Mouse (Mus musculus): ENCODE measurements around the gene Dctn3. TPM values are rescaled to one million over a fixed set of nuclear protein-coding genes. Genes with fewer than 3 reads are reported as not detected.
A peak's percentile ranks its signal among the peaks of the same experiment; 100 is the strongest.

Gene Dctn3
- total and polyA plus RNA-seq, 2 experiments from 2014 or later, result 122 to 308 TPM

DNA sequence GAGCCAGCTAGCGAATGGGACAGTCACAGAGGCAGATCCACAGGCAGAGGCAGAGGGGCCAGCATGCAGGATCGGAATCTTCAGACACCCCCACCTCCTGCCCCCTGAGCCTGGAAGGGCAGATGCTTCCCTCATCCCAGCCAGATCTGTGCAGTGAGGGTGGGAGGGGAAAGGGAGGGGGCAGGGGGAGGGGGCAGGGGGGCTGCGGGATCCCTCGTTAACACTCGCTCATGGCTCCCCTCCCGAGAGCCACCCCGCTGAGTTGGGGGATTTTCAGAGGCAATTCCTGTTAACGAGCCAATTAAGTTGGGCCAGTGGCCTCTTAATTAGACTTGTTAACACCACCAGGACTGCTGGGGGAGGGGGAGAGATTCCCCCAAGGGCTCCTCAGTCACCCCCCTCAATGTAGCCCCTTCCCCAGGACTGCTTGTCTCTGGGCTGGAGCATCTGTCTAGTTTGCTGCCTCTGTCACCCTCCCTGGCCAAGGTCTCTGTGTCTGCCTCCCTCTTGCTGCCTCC lies 50.9 kb downstream of the Dctn3 start:
- WGBS, result 10% methylated on average over 8 of the region's 8 CpGs
- TF ChIP-seq CTCF (IDR thresholded peaks at IDR 0.05), result no peak
- no peaks in the 10 kb centered on the region; the same call in 1 of the 2 replicates for H3K36me3 ChIP-seq (ENCODE audit: insufficient read depth, low read length)
- H3K4me3 ChIP-seq (ENCODE audit: low read depth, low read length), result no peak overlapping the region
- H3K27me3 ChIP-seq (ENCODE audit: insufficient read depth, low read length), result no peaks in the 10 kb centered on the region
- H3K9me3 ChIP-seq (ENCODE audit: low read length), result no peaks in the 10 kb centered on the region
- no peak for ATAC-seq (ENCODE audit: low FRiP score)
- DNase-seq (ENCODE audit: low spot score), result no peak
- H3K4me2 ChIP-seq (ENCODE audit: low read depth, low read length, poor library complexity, severe bottlenecking), result no peak overlapping the region
- H3K9ac ChIP-seq (replicated peaks; ENCODE audit: low read length, poor library complexity, severe bottlenecking), result 0 out of 2 replicates have a peak overlapping the region, but pooled peaks have one; percentile 29
- H3K4me1 ChIP-seq (ENCODE audit: insufficient read depth, low read length), result peaks cover 6% of the 10 kb centered on the region; the same call in 1 of the 2 replicates
- H3K27ac ChIP-seq (ENCODE audit: low read depth, low read length), result no peak overlapping the region

- ATAC-seq (ENCODE audit: low FRiP score) (no peak), DNase-seq (ENCODE audit: low spot score) (no peak)
- no peak overlapping the region for H3K4me2 ChIP-seq (ENCODE audit: low read depth, low read length, poor library complexity, severe bottlenecking)
- no peaks in the 10 kb centered on the region for H3K9me3 ChIP-seq (ENCODE audit: low read length)
- H3K9ac ChIP-seq (replicated peaks; ENCODE audit: low read length, poor library complexity, severe bottlenecking), result 0 out of 2 replicates have a peak overlapping the region, but pooled peaks have one; percentile 4
- no peaks in the 10 kb centered on the region for H3K27me3 ChIP-seq (ENCODE audit: insufficient read depth, low read length)
- no peaks in the 10 kb centered on the region; the same call in 1 of the 2 replicates for H3K36me3 ChIP-seq (ENCODE audit: insufficient read depth, low read length)
- H3K4me1 ChIP-seq (ENCODE audit: insufficient read depth, low read length), result peaks cover 6% of the 10 kb centered on the region; the same call in 1 of the 2 replicates
- no peak overlapping the region for H3K4me3 ChIP-seq (ENCODE audit: low read depth, low read length)
- TF ChIP-seq CTCF (IDR thresholded peaks at IDR 0.05), result no peak
- WGBS, result 33% methylated on average over 5 of the region's 5 CpGs
- H3K27ac ChIP-seq (ENCODE audit: low read depth, low read length), result no peak overlapping the region
Measured at GRCm38 (mm10) chr4:41671500-41671899, 51.5 kb downstream of the Dctn3 start.

DNA sequence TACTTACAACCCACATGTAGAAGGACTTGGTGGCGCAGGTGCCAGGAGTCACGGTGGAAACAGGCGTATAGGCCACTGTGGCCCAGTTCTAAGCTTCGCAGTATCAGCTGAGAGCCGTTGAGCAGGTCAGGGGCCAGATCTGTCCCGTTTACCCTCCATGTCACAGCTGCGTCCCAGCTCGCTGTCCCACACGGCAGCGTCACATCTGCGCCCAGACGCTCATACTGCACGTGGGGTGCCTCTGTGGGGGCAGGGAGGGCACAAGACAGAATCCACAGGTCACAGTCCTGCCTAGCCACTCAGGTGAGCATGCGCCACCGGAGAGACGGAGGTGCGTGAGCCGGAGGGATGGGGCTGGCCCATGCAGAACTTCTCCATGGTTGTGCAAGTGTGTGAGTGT lies 52.1 kb downstream of the Dctn3 start:
- no peaks in the 10 kb centered on the region; the same call in 1 of the 2 replicates for H3K36me3 ChIP-seq (ENCODE audit: insufficient read depth, low read length)
- peaks cover 5% of the 10 kb centered on the region; the same call in 1 of the 2 replicates for H3K4me1 ChIP-seq (ENCODE audit: insufficient read depth, low read length)
- H3K27me3 ChIP-seq (ENCODE audit: insufficient read depth, low read length), result no peaks in the 10 kb centered on the region
- no peak overlapping the region for H3K4me2 ChIP-seq (ENCODE audit: low read depth, low read length, poor library complexity, severe bottlenecking)
- no peak overlapping the region for H3K4me3 ChIP-seq (ENCODE audit: low read depth, low read length)
- TF ChIP-seq CTCF (IDR thresholded peaks at IDR 0.05), result no peak
- H3K27ac ChIP-seq (ENCODE audit: low read depth, low read length), result no peak overlapping the region
- ATAC-seq (ENCODE audit: low FRiP score) (no peak), DNase-seq (ENCODE audit: low spot score) (no peak)
- no peaks in the 10 kb centered on the region for H3K9me3 ChIP-seq (ENCODE audit: low read length)
- H3K9ac ChIP-seq (replicated peaks; ENCODE audit: low read length, poor library complexity, severe bottlenecking), result no peak overlapping the region
- WGBS, result 86% methylated on average over 18 of the region's 18 CpGs

DNA sequence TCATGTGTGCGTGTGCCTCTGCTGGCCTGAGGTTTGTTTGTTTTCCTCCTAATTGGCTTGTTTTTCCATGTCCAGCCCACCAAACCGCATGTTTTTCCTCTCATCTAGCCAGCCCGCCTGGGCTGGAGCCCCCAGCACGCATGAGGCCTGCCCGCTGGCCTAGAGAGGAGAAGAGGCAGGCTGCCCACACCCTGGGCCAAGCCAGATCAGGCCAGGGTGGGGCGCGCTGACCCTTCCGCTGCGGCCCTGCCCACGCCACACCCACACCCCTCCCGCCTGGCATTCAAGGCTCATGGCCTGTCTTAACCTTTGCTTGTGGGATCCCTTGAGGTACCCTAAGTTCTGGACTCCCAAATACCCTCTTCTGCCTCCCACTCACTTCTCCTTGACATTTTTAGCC lies 56.3 kb downstream of the Dctn3 start:
- H3K4me2 ChIP-seq (ENCODE audit: low read depth, low read length, poor library complexity, severe bottlenecking), result no peak overlapping the region
- H3K9ac ChIP-seq (replicated peaks; ENCODE audit: low read length, poor library complexity, severe bottlenecking), result no peak overlapping the region
- H3K4me1 ChIP-seq (ENCODE audit: insufficient read depth, low read length), result no peaks in the 10 kb centered on the region
- ATAC-seq (ENCODE audit: low FRiP score) (no peak), DNase-seq (ENCODE audit: low spot score) (no peak)
- 84% methylated on average over 11 of the region's 11 CpGs for WGBS
- H3K9me3 ChIP-seq (ENCODE audit: low read length), result no peaks in the 10 kb centered on the region
- H3K36me3 ChIP-seq (ENCODE audit: insufficient read depth, low read length), result peaks cover 4% of the 10 kb centered on the region
- no peak overlapping the region for H3K27ac ChIP-seq (ENCODE audit: low read depth, low read length)
- no peak for TF ChIP-seq CTCF (IDR thresholded peaks at IDR 0.05)
- no peak overlapping the region for H3K4me3 ChIP-seq (ENCODE audit: low read depth, low read length)
- no peaks in the 10 kb centered on the region for H3K27me3 ChIP-seq (ENCODE audit: insufficient read depth, low read length)

DNA sequence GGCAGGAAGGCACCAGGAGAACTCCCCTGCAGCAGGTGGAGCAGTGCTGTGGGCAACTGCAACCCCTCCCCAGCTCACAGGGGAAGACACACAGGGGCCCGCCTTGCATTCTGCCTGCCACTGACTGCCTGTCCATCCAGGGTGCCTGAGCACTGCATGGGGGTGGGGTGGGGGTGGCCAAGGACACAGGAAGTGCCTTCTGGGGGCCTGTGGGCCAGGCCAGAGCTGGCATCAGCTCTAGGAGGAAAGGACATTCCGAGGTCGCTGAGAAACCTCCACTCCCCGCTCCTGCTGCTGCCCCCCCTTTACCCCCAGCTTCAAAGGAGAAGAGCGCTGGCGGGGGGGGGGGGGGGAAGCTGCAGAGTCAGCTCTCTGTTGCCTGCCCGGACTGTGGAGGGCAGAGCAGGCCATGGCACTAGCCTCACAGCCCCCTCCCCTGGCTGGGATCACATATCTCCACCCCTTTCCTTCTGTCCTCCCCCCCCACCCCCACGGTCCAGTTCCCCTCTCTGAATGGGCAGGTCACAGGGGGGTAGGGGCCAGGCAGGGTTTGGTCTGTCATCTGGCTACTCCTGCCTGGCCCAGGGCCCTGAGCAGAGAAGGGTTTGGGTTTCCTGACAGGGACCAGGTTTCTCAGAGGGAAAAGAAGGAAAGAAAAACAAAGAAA lies 57.8 kb downstream of the Dctn3 start:
- H3K9ac ChIP-seq (replicated peaks; ENCODE audit: low read length, poor library complexity, severe bottlenecking), result peak overlapping the region; percentile 33; the same call in 1 of the 2 replicates
- no peaks in the 10 kb centered on the region for H3K4me1 ChIP-seq (ENCODE audit: insufficient read depth, low read length)
- no peak for TF ChIP-seq CTCF (IDR thresholded peaks at IDR 0.05)
- ATAC-seq (ENCODE audit: low FRiP score), result peak; percentile 32
- 7% methylated on average over 3 of the region's 8 CpGs for WGBS
- no peak overlapping the region for H3K4me2 ChIP-seq (ENCODE audit: low read depth, low read length, poor library complexity, severe bottlenecking)
- no peak overlapping the region for H3K4me3 ChIP-seq (ENCODE audit: low read depth, low read length)
- H3K36me3 ChIP-seq (ENCODE audit: insufficient read depth, low read length), result peaks cover 4% of the 10 kb centered on the region
- no peaks in the 10 kb centered on the region for H3K27me3 ChIP-seq (ENCODE audit: insufficient read depth, low read length)
- H3K27ac ChIP-seq (ENCODE audit: low read depth, low read length), result no peak overlapping the region
- H3K9me3 ChIP-seq (ENCODE audit: low read length), result no peaks in the 10 kb centered on the region
- no peak for DNase-seq (ENCODE audit: low spot score)

Other genes with a start within 250 kb of the Dctn3 start
- gene AI464131, start 220.1 kb downstream of the Dctn3 start, total RNA-seq (2014; rRNA removed), result 40.5 and 46.0 TPM in 2 replicates
- gene AI464131, start 220.1 kb downstream of the Dctn3 start, polyA plus RNA-seq (2015; fragmentation: Nextera tagmentation; extraction: Ambion mirVana), result 15.7 and 18.1 TPM in 2 replicates
- gene 1110017D15Rik, start 205.8 kb downstream of the Dctn3 start, total RNA-seq (2014; rRNA removed), result 10.9 and 11.8 TPM in 2 replicates
- gene 1110017D15Rik, start 205.8 kb downstream of the Dctn3 start, polyA plus RNA-seq (2015; fragmentation: Nextera tagmentation; extraction: Ambion mirVana), result 18.1 and 20.7 TPM in 2 replicates
- gene Fam219a, start 153.6 kb downstream of the Dctn3 start, total RNA-seq (2014; rRNA removed), result 125 and 130 TPM in 2 replicates
- gene Fam219a, start 153.6 kb downstream of the Dctn3 start, polyA plus RNA-seq (2015; fragmentation: Nextera tagmentation; extraction: Ambion mirVana), result 20.5 and 24.1 TPM in 2 replicates
- gene Dnaic1, start 153.4 kb downstream of the Dctn3 start, total RNA-seq (2014; rRNA removed), result 1.7 and 6.1 TPM in 2 replicates
- gene Dnaic1, start 153.4 kb downstream of the Dctn3 start, polyA plus RNA-seq (2015; fragmentation: Nextera tagmentation; extraction: Ambion mirVana), result 3.2 and 3.8 TPM in 2 replicates
- gene Enho, start 82.8 kb downstream of the Dctn3 start, total RNA-seq (2014; rRNA removed), result 167 and 217 TPM in 2 replicates
- 146 and 157 TPM in 2 replicates for gene Enho, start 82.8 kb downstream of the Dctn3 start, polyA plus RNA-seq (2015; fragmentation: Nextera tagmentation; extraction: Ambion mirVana)
- 61.6 and 69.2 TPM in 2 replicates for gene Cntfr, start 26.1 kb downstream of the Dctn3 start, total RNA-seq (2014; rRNA removed)
- gene Cntfr, start 26.1 kb downstream of the Dctn3 start, polyA plus RNA-seq (2015; fragmentation: Nextera tagmentation; extraction: Ambion mirVana), result 20.1 and 23.4 TPM in 2 replicates
- gene Il11ra1, start 23.2 kb downstream of the Dctn3 start, total RNA-seq (2014; rRNA removed), result 21.8 and 26.5 TPM in 2 replicates
- gene Il11ra1, start 23.2 kb downstream of the Dctn3 start, polyA plus RNA-seq (2015; fragmentation: Nextera tagmentation; extraction: Ambion mirVana), result 28.8 and 35.3 TPM in 2 replicates
- 38.3 and 39.7 TPM in 2 replicates for gene Rpp25l, start 9.6 kb downstream of the Dctn3 start, total RNA-seq (2014; rRNA removed)
- gene Rpp25l, start 9.6 kb downstream of the Dctn3 start, polyA plus RNA-seq (2015; fragmentation: Nextera tagmentation; extraction: Ambion mirVana), result 44.3 and 49.9 TPM in 2 replicates
- gene Arid3c, start 8.0 kb upstream of the Dctn3 start, total RNA-seq (2014; rRNA removed), result 0.27 and 0.33 TPM in 2 replicates
- gene Arid3c, start 8.0 kb upstream of the Dctn3 start, polyA plus RNA-seq (2015; fragmentation: Nextera tagmentation; extraction: Ambion mirVana), result 0.42 and 0.48 TPM in 2 replicates
- 53.7 and 68.1 TPM in 2 replicates for gene Galt, start 32.1 kb upstream of the Dctn3 start, total RNA-seq (2014; rRNA removed)
- 54.0 and 60.0 TPM in 2 replicates for gene Galt, start 32.1 kb upstream of the Dctn3 start, polyA plus RNA-seq (2015; fragmentation: Nextera tagmentation; extraction: Ambion mirVana)
- gene Sigmar1, start 33.0 kb upstream of the Dctn3 start, total RNA-seq (2014; rRNA removed), result 34.1 and 45.4 TPM in 2 replicates
- gene Sigmar1, start 33.0 kb upstream of the Dctn3 start, polyA plus RNA-seq (2015; fragmentation: Nextera tagmentation; extraction: Ambion mirVana), result 44.8 and 55.4 TPM in 2 replicates
- gene Ccl27a, start 51.1 kb upstream of the Dctn3 start, total RNA-seq (2014; rRNA removed), result 191 and 237 TPM in 2 replicates
- 318 and 329 TPM in 2 replicates for gene Ccl27a, start 51.1 kb upstream of the Dctn3 start, polyA plus RNA-seq (2015; fragmentation: Nextera tagmentation; extraction: Ambion mirVana)
- gene Gm21541, start 180.4 kb upstream of the Dctn3 start, total RNA-seq (2014; rRNA removed), result not detected in 2 replicates
- not detected in 2 replicates for gene Gm21541, start 180.4 kb upstream of the Dctn3 start, polyA plus RNA-seq (2015; fragmentation: Nextera tagmentation; extraction: Ambion mirVana)
- gene Gm20878, start 218.4 kb upstream of the Dctn3 start, total RNA-seq (2014; rRNA removed), result 11.9 and 13.7 TPM in 2 replicates
- 9.3 and 10.0 TPM in 2 replicates for gene Gm20878, start 218.4 kb upstream of the Dctn3 start, polyA plus RNA-seq (2015; fragmentation: Nextera tagmentation; extraction: Ambion mirVana)
- 1.6 and 2.2 TPM in 2 replicates for gene Fam205a4, start 242.9 kb upstream of the Dctn3 start, total RNA-seq (2014; rRNA removed)
- 1.5 and 1.7 TPM in 2 replicates for gene Fam205a4, start 242.9 kb upstream of the Dctn3 start, polyA plus RNA-seq (2015; fragmentation: Nextera tagmentation; extraction: Ambion mirVana)